Mouse (Mus musculus): ENCODE results near the gene Ell. TPM values are rescaled to one million over a fixed set of nuclear protein-coding genes. Genes with fewer than 3 reads are reported as not detected.

Ell gene
- polyA plus RNA-seq, 1 experiment = 12.4 TPM

- TF ChIP-seq POLR2A (IDR thresholded peaks at IDR 0.05; ENCODE audit: insufficient read depth, low read length) (no peak), EP300 (IDR thresholded peaks at IDR 0.05; ENCODE audit: insufficient read depth, low read depth, low read length) (no peak), CTCF (IDR thresholded peaks at IDR 0.05; ENCODE audit: low read depth, low read length) (no peak)
- no peaks in the 10 kb centered on the region for H3K9me3 ChIP-seq (replicated peaks; ENCODE audit: control insufficient read depth, insufficient read depth, low read length, poor library complexity, severe bottlenecking)
- peak overlapping the region; percentile 82 for H3K9ac ChIP-seq (ENCODE audit: low read depth, poor library complexity, severe bottlenecking)
- peaks cover 5% of the 10 kb centered on the region; the same call in 1 of the 2 replicates for H3K36me3 ChIP-seq (ENCODE audit: control insufficient read depth, insufficient read depth, low read length, poor library complexity, severe bottlenecking)
- H3K4me1 ChIP-seq (ENCODE audit: control insufficient read depth, insufficient read depth, low read length) = no peaks in the 10 kb centered on the region
- H3K27ac ChIP-seq (ENCODE audit: insufficient read depth, low read length) = peak overlapping the region; percentile 71
- peak overlapping the region; percentile 72 for H3K4me3 ChIP-seq (ENCODE audit: low read depth, low read length)
- no peaks in the 10 kb centered on the region for H3K27me3 ChIP-seq (ENCODE audit: control insufficient read depth, insufficient read depth, low read length, poor library complexity, severe bottlenecking)
Observed at GRCm38 (mm10) chr8:70538633-70539076, 602 bp upstream of the Ell start.

GRCm38 (mm10) chr8:70540013-70540506 lies 803 bp downstream of the Ell start:
- Histone ChIP-seq H3K36me3 (ENCODE audit: control insufficient read depth, insufficient read depth, low read length, poor library complexity, severe bottlenecking) (no peaks in the 10 kb centered on the region), H3K27ac (ENCODE audit: insufficient read depth, low read length) (no peak overlapping the region), H3K9me3 (replicated peaks; ENCODE audit: control insufficient read depth, insufficient read depth, low read length, poor library complexity, severe bottlenecking) (no peaks in the 10 kb centered on the region), H3K27me3 (ENCODE audit: control insufficient read depth, insufficient read depth, low read length, poor library complexity, severe bottlenecking) (no peaks in the 10 kb centered on the region), H3K9ac (ENCODE audit: low read depth, poor library complexity, severe bottlenecking) (peak overlapping the region; percentile 82), H3K4me1 (ENCODE audit: control insufficient read depth, insufficient read depth, low read length) (no peaks in the 10 kb centered on the region), H3K4me3 (ENCODE audit: low read depth, low read length) (peak overlapping the region; percentile 82)
- TF ChIP-seq CTCF (IDR thresholded peaks at IDR 0.05; ENCODE audit: low read depth, low read length) (no peak), POLR2A (IDR thresholded peaks at IDR 0.05; ENCODE audit: insufficient read depth, low read length) (no peak), EP300 (IDR thresholded peaks at IDR 0.05; ENCODE audit: insufficient read depth, low read depth, low read length) (no peak)

GRCm38 (mm10) chr8:70540507-70541071 lies 1.3 kb downstream of the Ell start:
- Histone ChIP-seq H3K4me1 (ENCODE audit: control insufficient read depth, insufficient read depth, low read length) (no peaks in the 10 kb centered on the region), H3K36me3 (ENCODE audit: control insufficient read depth, insufficient read depth, low read length, poor library complexity, severe bottlenecking) (no peaks in the 10 kb centered on the region), H3K9ac (ENCODE audit: low read depth, poor library complexity, severe bottlenecking) (peak overlapping the region; percentile 82), H3K4me3 (ENCODE audit: low read depth, low read length) (peak overlapping the region; percentile 82), H3K9me3 (replicated peaks; ENCODE audit: control insufficient read depth, insufficient read depth, low read length, poor library complexity, severe bottlenecking) (no peaks in the 10 kb centered on the region), H3K27me3 (ENCODE audit: control insufficient read depth, insufficient read depth, low read length, poor library complexity, severe bottlenecking) (no peaks in the 10 kb centered on the region), H3K27ac (ENCODE audit: insufficient read depth, low read length) (no peak overlapping the region)
- no peak for TF ChIP-seq POLR2A (IDR thresholded peaks at IDR 0.05; ENCODE audit: insufficient read depth, low read length)
- no peak for TF ChIP-seq EP300 (IDR thresholded peaks at IDR 0.05; ENCODE audit: insufficient read depth, low read depth, low read length)
- no peak for TF ChIP-seq CTCF (IDR thresholded peaks at IDR 0.05; ENCODE audit: low read depth, low read length)

- H3K27me3 ChIP-seq (ENCODE audit: control insufficient read depth, insufficient read depth, low read length, poor library complexity, severe bottlenecking) = no peaks in the 10 kb centered on the region
- no peak overlapping the region for H3K27ac ChIP-seq (ENCODE audit: insufficient read depth, low read length)
- no peaks in the 10 kb centered on the region for H3K9me3 ChIP-seq (replicated peaks; ENCODE audit: control insufficient read depth, insufficient read depth, low read length, poor library complexity, severe bottlenecking)
- H3K4me1 ChIP-seq (ENCODE audit: control insufficient read depth, insufficient read depth, low read length) = no peaks in the 10 kb centered on the region
- TF ChIP-seq POLR2A (IDR thresholded peaks at IDR 0.05; ENCODE audit: insufficient read depth, low read length) = no peak
- no peak for TF ChIP-seq CTCF (IDR thresholded peaks at IDR 0.05; ENCODE audit: low read depth, low read length)
- TF ChIP-seq EP300 (IDR thresholded peaks at IDR 0.05; ENCODE audit: insufficient read depth, low read depth, low read length) = no peak
- no peaks in the 10 kb centered on the region for H3K36me3 ChIP-seq (ENCODE audit: control insufficient read depth, insufficient read depth, low read length, poor library complexity, severe bottlenecking)
- H3K9ac ChIP-seq (ENCODE audit: low read depth, poor library complexity, severe bottlenecking) = no peak overlapping the region
- no peak overlapping the region for H3K4me3 ChIP-seq (ENCODE audit: low read depth, low read length)
Observed at GRCm38 (mm10) chr8:70541081-70541480, 1.8 kb downstream of the Ell start.

- no peaks in the 10 kb centered on the region for H3K36me3 ChIP-seq (ENCODE audit: control insufficient read depth, insufficient read depth, low read length, poor library complexity, severe bottlenecking)
- H3K9me3 ChIP-seq (replicated peaks; ENCODE audit: control insufficient read depth, insufficient read depth, low read length, poor library complexity, severe bottlenecking) = no peaks in the 10 kb centered on the region
- no peak overlapping the region for H3K9ac ChIP-seq (ENCODE audit: low read depth, poor library complexity, severe bottlenecking)
- TF ChIP-seq CTCF (IDR thresholded peaks at IDR 0.05; ENCODE audit: low read depth, low read length) (peak; percentile 27), EP300 (IDR thresholded peaks at IDR 0.05; ENCODE audit: insufficient read depth, low read depth, low read length) (no peak), POLR2A (IDR thresholded peaks at IDR 0.05; ENCODE audit: insufficient read depth, low read length) (no peak)
- no peaks in the 10 kb centered on the region for H3K27me3 ChIP-seq (ENCODE audit: control insufficient read depth, insufficient read depth, low read length, poor library complexity, severe bottlenecking)
- no peak overlapping the region for H3K4me3 ChIP-seq (ENCODE audit: low read depth, low read length)
- no peaks in the 10 kb centered on the region for H3K4me1 ChIP-seq (ENCODE audit: control insufficient read depth, insufficient read depth, low read length)
- H3K27ac ChIP-seq (ENCODE audit: insufficient read depth, low read length) = no peak overlapping the region
Observed at GRCm38 (mm10) chr8:70544200-70544687, 5.0 kb downstream of the Ell start.

- Histone ChIP-seq H3K4me3 (ENCODE audit: low read depth, low read length) (no peak overlapping the region), H3K9ac (ENCODE audit: low read depth, poor library complexity, severe bottlenecking) (no peak overlapping the region), H3K27me3 (ENCODE audit: control insufficient read depth, insufficient read depth, low read length, poor library complexity, severe bottlenecking) (no peaks in the 10 kb centered on the region), H3K9me3 (replicated peaks; ENCODE audit: control insufficient read depth, insufficient read depth, low read length, poor library complexity, severe bottlenecking) (no peaks in the 10 kb centered on the region), H3K36me3 (ENCODE audit: control insufficient read depth, insufficient read depth, low read length, poor library complexity, severe bottlenecking) (no peaks in the 10 kb centered on the region), H3K27ac (ENCODE audit: insufficient read depth, low read length) (no peak overlapping the region), H3K4me1 (ENCODE audit: control insufficient read depth, insufficient read depth, low read length) (no peaks in the 10 kb centered on the region)
- TF ChIP-seq EP300 (IDR thresholded peaks at IDR 0.05; ENCODE audit: insufficient read depth, low read depth, low read length) = no peak
- TF ChIP-seq POLR2A (IDR thresholded peaks at IDR 0.05; ENCODE audit: insufficient read depth, low read length) = no peak
- no peak for TF ChIP-seq CTCF (IDR thresholded peaks at IDR 0.05; ENCODE audit: low read depth, low read length)
Observed at GRCm38 (mm10) chr8:70546412-70546811, 7.2 kb downstream of the Ell start.
